8 mouse cellular contexts compared by ENCODE assay signal in the genomic region with DNA sequence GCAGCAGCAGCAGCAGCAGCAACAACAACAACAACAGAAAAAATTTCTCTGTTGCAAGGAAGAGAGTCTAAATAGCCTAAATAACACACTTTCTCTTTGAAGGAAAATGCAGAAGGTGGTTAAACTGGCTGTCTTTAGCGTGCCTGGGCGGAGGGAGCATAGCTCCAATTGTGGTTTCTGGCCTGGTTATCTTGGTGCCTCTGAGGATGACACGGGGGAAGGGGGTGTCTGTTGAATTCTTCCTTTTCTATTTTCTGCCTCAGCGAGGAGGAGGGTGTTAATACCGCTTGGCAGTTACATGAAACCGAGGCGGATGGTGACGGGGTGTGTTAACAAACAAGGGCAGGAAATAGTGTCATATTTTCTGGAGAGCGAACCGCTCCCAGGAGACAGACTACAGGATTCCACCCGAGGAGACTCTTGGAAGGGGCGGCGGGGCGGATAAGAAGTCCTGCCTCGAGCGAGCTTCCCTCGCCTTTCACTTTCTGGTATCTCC. TPM values are rescaled to one million over a fixed set of nuclear protein-coding genes. Genes with fewer than 3 reads are reported as not detected.
A peak's percentile ranks its signal among the peaks of the same experiment; 100 is the strongest.
DNase-seq lines count a peak whose midpoint lies in the region; ATAC-seq and TF ChIP-seq lines count a peak whose summit lies in the region.

No protein-coding gene starts in this region.

- ATAC-seq in heart, embryonic 11.5 days (replicated peaks; ENCODE audit: insufficient number of reproducible peaks, low FRiP score, low TSS enrichment) = no peak
- ATAC-seq in kidney, embryonic 14.5 days (ENCODE audit: low FRiP score, low TSS enrichment) = no peak
- no peak for ATAC-seq in limb, embryonic 15.5 days (ENCODE audit: insufficient number of reproducible peaks, low FRiP score, low TSS enrichment, low read depth)
- 0 out of 2 replicates have a peak, but pooled peaks have one; percentile 39 for ATAC-seq in midbrain, embryonic 15.5 days (replicated peaks)

- peak overlapping the region; percentile 80 for H3K4me2 ChIP-seq in heart, embryonic 11.5 days
- peak overlapping the region; percentile 72 for H3K4me2 ChIP-seq in kidney, embryonic 14.5 days (replicated peaks; ENCODE audit: low read depth, low read length)
- peak overlapping the region; percentile 53 for H3K4me2 ChIP-seq in limb, embryonic 15.5 days
- peak overlapping the region; percentile 43 for H3K4me2 ChIP-seq in midbrain, embryonic 15.5 days

- 22% methylated on average over 17 of the region's 17 CpGs for WGBS in heart, embryonic 11.5 days (ENCODE audit: insufficient replicate concordance)
- WGBS in kidney, embryonic 14.5 days = 13% methylated on average over 17 of the region's 17 CpGs
- WGBS in limb, embryonic 15.5 days = 24% methylated on average over 17 of the region's 17 CpGs
- WGBS in midbrain, embryonic 15.5 days = 30% methylated on average over 17 of the region's 17 CpGs

- no peak overlapping the region for H3K27ac ChIP-seq in embryonic fibroblast, embryonic 13.5 days (ENCODE audit: insufficient read depth, low read length)
- peak overlapping the region; percentile 22; the same call in 1 of the 2 replicates for H3K27ac ChIP-seq in heart, embryonic 11.5 days (ENCODE audit: low read depth, low read length)
- H3K27ac ChIP-seq in kidney, embryonic 14.5 days (ENCODE audit: low read depth, low read length) = no peak overlapping the region
- H3K27ac ChIP-seq in limb, embryonic 15.5 days = no peak overlapping the region
- H3K27ac ChIP-seq in midbrain, embryonic 15.5 days = peak overlapping the region; percentile 31; the same call in 1 of the 2 replicates

- no peaks in the 10 kb centered on the region for H3K9me3 ChIP-seq in heart, embryonic 11.5 days (replicated peaks; ENCODE audit: control insufficient read depth, low read length)
- no peaks in the 10 kb centered on the region for H3K9me3 ChIP-seq in kidney, embryonic 14.5 days (ENCODE audit: control insufficient read depth, low read length)
- H3K9me3 ChIP-seq in limb, embryonic 15.5 days = no peaks in the 10 kb centered on the region
- no peaks in the 10 kb centered on the region for H3K9me3 ChIP-seq in midbrain, embryonic 15.5 days

- peak overlapping the region; percentile 5 for H3K4me3 ChIP-seq in embryonic fibroblast, embryonic 13.5 days (ENCODE audit: insufficient read depth, low read length)
- peak overlapping the region; percentile 45 for H3K4me3 ChIP-seq in heart, embryonic 11.5 days (ENCODE audit: low read depth, low read length)
- peak overlapping the region; percentile 27 for H3K4me3 ChIP-seq in kidney, embryonic 14.5 days (ENCODE audit: low read length)
- H3K4me3 ChIP-seq in limb, embryonic 15.5 days = peak overlapping the region; percentile 33
- peak overlapping the region; percentile 20 for H3K4me3 ChIP-seq in midbrain, embryonic 15.5 days

- peak overlapping the region; percentile 46; the same call in 1 of the 2 replicates for H3K9ac ChIP-seq in heart, embryonic 11.5 days (ENCODE audit: low read depth, low read length)
- H3K9ac ChIP-seq in kidney, embryonic 14.5 days (ENCODE audit: low read depth, low read length) = peak overlapping the region; percentile 25; the same call in 1 of the 2 replicates
- no peak overlapping the region for H3K9ac ChIP-seq in limb, embryonic 15.5 days
- H3K9ac ChIP-seq in midbrain, embryonic 15.5 days = peak overlapping the region; percentile 1; the same call in 1 of the 2 replicates

- no peaks in the 10 kb centered on the region for H3K36me3 ChIP-seq in heart, embryonic 11.5 days (ENCODE audit: control insufficient read depth, insufficient read depth, low read length)
- no peaks in the 10 kb centered on the region for H3K36me3 ChIP-seq in kidney, embryonic 14.5 days (ENCODE audit: control insufficient read depth, insufficient read depth, low read length)
- H3K36me3 ChIP-seq in limb, embryonic 15.5 days = no peaks in the 10 kb centered on the region
- H3K36me3 ChIP-seq in midbrain, embryonic 15.5 days (replicated peaks) = no peaks in the 10 kb centered on the region

- TF ChIP-seq CTCF in embryonic fibroblast, embryonic 13.5 days (IDR thresholded peaks at IDR 0.05; ENCODE audit: borderline replicate concordance, insufficient read depth, low read length) = no peak

- H3K4me1 ChIP-seq in embryonic fibroblast, embryonic 13.5 days (ENCODE audit: control insufficient read depth, insufficient read depth, low read length) = no peaks in the 10 kb centered on the region
- H3K4me1 ChIP-seq in heart, embryonic 11.5 days (ENCODE audit: control insufficient read depth, insufficient read depth, low read length) = peaks cover 10% of the 10 kb centered on the region; the same call in 1 of the 2 replicates
- peaks cover 9% of the 10 kb centered on the region; the same call in 1 of the 2 replicates for H3K4me1 ChIP-seq in kidney, embryonic 14.5 days (ENCODE audit: control insufficient read depth, insufficient read depth, low read length)
- peaks cover 3% of the 10 kb centered on the region; the same call in 1 of the 2 replicates for H3K4me1 ChIP-seq in limb, embryonic 15.5 days
- H3K4me1 ChIP-seq in midbrain, embryonic 15.5 days = no peaks in the 10 kb centered on the region

- no peak for TF ChIP-seq POLR2A in embryonic fibroblast, embryonic 13.5 days (IDR thresholded peaks at IDR 0.05; ENCODE audit: low read depth, low read length)

- no peaks in the 10 kb centered on the region for H3K27me3 ChIP-seq in heart, embryonic 11.5 days (ENCODE audit: control insufficient read depth, insufficient read depth, low read length)
- H3K27me3 ChIP-seq in kidney, embryonic 14.5 days (ENCODE audit: control insufficient read depth, insufficient read depth, low read length) = no peaks in the 10 kb centered on the region
- no peaks in the 10 kb centered on the region for H3K27me3 ChIP-seq in limb, embryonic 15.5 days
- no peaks in the 10 kb centered on the region for H3K27me3 ChIP-seq in midbrain, embryonic 15.5 days (replicated peaks)

- DNase-seq in 3134 (ENCODE audit: extremely low read depth, insufficient read length, low spot score) = peak; percentile 36
- DNase-seq in MN1 (ENCODE audit: low spot score) = peak; percentile 47
- DNase-seq in yolk sac, embryonic 10.5 days (ENCODE audit: low spot score) = no peak

RNA-seq across cellular contexts. Expression of a gene that starts 27.2 kb away (rescaled TPM):
- polyA plus RNA-seq in embryonic fibroblast, embryonic 13.5 days (2011; ENCODE audit: insufficient read length, low read depth, missing spikeins) = not detected in 2 replicates
- polyA plus RNA-seq in heart, embryonic 11.5 days (2014; fragmentation: Nextera tagmentation; extraction: Ambion mirVana) = not detected in 2 replicates
- polyA plus RNA-seq in kidney, embryonic 14.5 days (2014; fragmentation: Nextera tagmentation; extraction: Ambion mirVana) = not detected in 2 replicates
- 1.6 and 1.7 TPM in 2 replicates for polyA plus RNA-seq in limb, embryonic 15.5 days (2015; fragmentation: Nextera tagmentation; extraction: Ambion mirVana)
- not detected in 2 replicates for polyA plus RNA-seq in midbrain, embryonic 15.5 days (2015; fragmentation: Nextera tagmentation; extraction: Ambion mirVana)

RNA-seq across cellular contexts. Expression of a gene that starts 34.2 kb away (rescaled TPM):
- polyA plus RNA-seq in embryonic fibroblast, embryonic 13.5 days (2011; ENCODE audit: insufficient read length, low read depth, missing spikeins) = 7.3 and 7.8 TPM in 2 replicates
- polyA plus RNA-seq in heart, embryonic 11.5 days (2014; fragmentation: Nextera tagmentation; extraction: Ambion mirVana) = 4.2 and 4.5 TPM in 2 replicates
- 3.2 and 5.3 TPM in 2 replicates for polyA plus RNA-seq in kidney, embryonic 14.5 days (2014; fragmentation: Nextera tagmentation; extraction: Ambion mirVana)
- polyA plus RNA-seq in limb, embryonic 15.5 days (2015; fragmentation: Nextera tagmentation; extraction: Ambion mirVana) = 3.5 and 3.7 TPM in 2 replicates
- 18.9 and 19.7 TPM in 2 replicates for polyA plus RNA-seq in midbrain, embryonic 15.5 days (2015; fragmentation: Nextera tagmentation; extraction: Ambion mirVana)

Comparison
In these comparisons a context has a peak if more than half of its experiments do, and no peak if none do; other contexts are left out.
1. H3K27ac ChIP-seq: peak in heart, embryonic 11.5 days (single experiment) and midbrain, embryonic 15.5 days (single experiment); none in embryonic fibroblast, embryonic 13.5 days (single experiment), kidney, embryonic 14.5 days (single experiment) and limb, embryonic 15.5 days (single experiment).
2. Peak in every context shown above with its lines, with median percentiles within 50 percentile points of each other: H3K4me3 ChIP-seq and H3K4me2 ChIP-seq.